Mouse (Mus musculus): ENCODE measurements around the gene Anks1b. TPM values are rescaled to one million over a fixed set of nuclear protein-coding genes. Genes with fewer than 3 reads are reported as not detected.

Anks1b gene
- total RNA-seq (2014; fragmentation: Nextera tagmentation) (not detected in 2 replicates), total RNA-seq (2017) (not detected in 2 replicates)

- ATAC-seq (replicated peaks; ENCODE audit: poor library complexity, severe bottlenecking), result no peak; the same call in none of the 2 replicates
These were observed at the start of gene Anks1b for GRCm38 (mm10) chr10:89873146-89873950. Anks1b (plus strand) TSS chr10:89873509.

- peak; percentile 78 for ATAC-seq (replicated peaks; ENCODE audit: poor library complexity, severe bottlenecking)
These were observed 49.4 kb upstream of the Anks1b start for GRCm38 (mm10) chr10:89823906-89824305.

- no peak for ATAC-seq (replicated peaks; ENCODE audit: poor library complexity, severe bottlenecking)
These were observed 46.4 kb upstream of the Anks1b start for GRCm38 (mm10) chr10:89826896-89827295.

- ATAC-seq (replicated peaks; ENCODE audit: poor library complexity, severe bottlenecking), result peak; percentile 22; the same call in 1 of the 2 replicates
These were observed 41.0 kb upstream of the Anks1b start for GRCm38 (mm10) chr10:89832334-89832733.

GRCm38 (mm10) chr10:89833166-89833565 is 40.1 kb upstream of the Anks1b start:
- no peak for ATAC-seq (replicated peaks; ENCODE audit: poor library complexity, severe bottlenecking)

GRCm38 (mm10) chr10:89837476-89837875 is 35.8 kb upstream of the Anks1b start:
- no peak for ATAC-seq (replicated peaks; ENCODE audit: poor library complexity, severe bottlenecking)

GRCm38 (mm10) chr10:89838834-89839233 is 34.5 kb upstream of the Anks1b start:
- ATAC-seq (replicated peaks; ENCODE audit: poor library complexity, severe bottlenecking), result no peak

GRCm38 (mm10) chr10:89850951-89851350 is 22.4 kb upstream of the Anks1b start:
- ATAC-seq (replicated peaks; ENCODE audit: poor library complexity, severe bottlenecking), result no peak

GRCm38 (mm10) chr10:89855251-89855875 is 17.9 kb upstream of the Anks1b start:
- no peak for ATAC-seq (replicated peaks; ENCODE audit: poor library complexity, severe bottlenecking)

- ATAC-seq (replicated peaks; ENCODE audit: poor library complexity, severe bottlenecking), result no peak
These were observed 17.0 kb upstream of the Anks1b start for GRCm38 (mm10) chr10:89856286-89856685.

GRCm38 (mm10) chr10:89868211-89868610 is 5.1 kb upstream of the Anks1b start:
- ATAC-seq (replicated peaks; ENCODE audit: poor library complexity, severe bottlenecking), result no peak

GRCm38 (mm10) chr10:89868836-89869235 is 4.5 kb upstream of the Anks1b start:
- ATAC-seq (replicated peaks; ENCODE audit: poor library complexity, severe bottlenecking), result peak; percentile 54

- ATAC-seq (replicated peaks; ENCODE audit: poor library complexity, severe bottlenecking), result peak; percentile 53
These were observed 686 bp upstream of the Anks1b start for GRCm38 (mm10) chr10:89872501-89873145.

GRCm38 (mm10) chr10:89874036-89874435 is 727 bp downstream of the Anks1b start:
- ATAC-seq (replicated peaks; ENCODE audit: poor library complexity, severe bottlenecking), result no peak

GRCm38 (mm10) chr10:89883561-89883960 is 10.3 kb downstream of the Anks1b start:
- ATAC-seq (replicated peaks; ENCODE audit: poor library complexity, severe bottlenecking), result peak; percentile 96

- ATAC-seq (replicated peaks; ENCODE audit: poor library complexity, severe bottlenecking), result no peak
These were observed 29.5 kb downstream of the Anks1b start for GRCm38 (mm10) chr10:89902720-89903337.

- ATAC-seq (replicated peaks; ENCODE audit: poor library complexity, severe bottlenecking), result no peak
These were observed 38.6 kb downstream of the Anks1b start for GRCm38 (mm10) chr10:89911889-89912288.

GRCm38 (mm10) chr10:89913174-89913573 is 39.9 kb downstream of the Anks1b start:
- ATAC-seq (replicated peaks; ENCODE audit: poor library complexity, severe bottlenecking), result no peak

- ATAC-seq (replicated peaks; ENCODE audit: poor library complexity, severe bottlenecking), result no peak
These were observed 43.8 kb downstream of the Anks1b start for GRCm38 (mm10) chr10:89917141-89917540.

GRCm38 (mm10) chr10:89921965-89922364 is 48.7 kb downstream of the Anks1b start:
- ATAC-seq (replicated peaks; ENCODE audit: poor library complexity, severe bottlenecking), result no peak

GRCm38 (mm10) chr10:89942180-89942579 is 68.9 kb downstream of the Anks1b start:
- no peak for ATAC-seq (replicated peaks; ENCODE audit: poor library complexity, severe bottlenecking)

All from granulocyte monocyte progenitor cell, adult 5-6 weeks (primary cell).